ENCODE assay signal across 12 mouse cellular contexts in the genomic region with DNA sequence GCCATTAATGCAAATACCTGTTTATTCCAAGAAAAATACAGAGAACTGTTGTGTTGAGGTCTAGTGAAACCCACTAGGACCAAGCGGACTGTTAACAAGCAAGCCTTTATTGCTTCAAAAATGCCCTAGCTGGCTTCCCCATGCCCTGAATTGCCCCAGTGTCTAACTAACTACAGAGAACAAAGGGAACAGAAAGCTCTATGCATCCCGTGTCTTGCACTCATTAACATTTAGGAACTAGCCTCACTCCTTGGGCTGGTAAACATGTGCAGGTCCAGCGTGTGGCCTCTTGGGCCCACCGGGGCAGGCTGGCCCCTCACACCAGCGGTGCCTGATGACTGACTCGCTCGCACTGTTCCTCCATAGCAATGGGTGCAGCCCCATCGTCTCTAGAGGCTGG. TPM values are rescaled to one million over a fixed set of nuclear protein-coding genes. Genes with fewer than 3 reads are reported as not detected.
DNase-seq lines count a peak whose midpoint lies in the region; ATAC-seq and TF ChIP-seq lines count a peak whose summit lies in the region.
"Had no signal": no experiment of that assay in that cellular context is flagged by ENCODE, and none has a peak within 500 bp of the region (broad histone marks: within the 10 kb centered on the region; RNA-seq: fewer than 3 reads in every experiment).

No protein-coding gene starts in this region.

- H3K36me3 ChIP-seq in forebrain, postnatal 0 days (ENCODE audit: insufficient read depth) = no peaks in the 10 kb centered on the region
- H3K36me3 ChIP-seq in limb, embryonic 12.5 days = no peaks in the 10 kb centered on the region
- H3K36me3 ChIP-seq: liver, embryonic 15.5 days had no signal

- H3K9me3 ChIP-seq in forebrain, postnatal 0 days (ENCODE audit: low read length) = no peaks in the 10 kb centered on the region
- H3K9me3 ChIP-seq in limb, embryonic 12.5 days = no peaks in the 10 kb centered on the region
- H3K9me3 ChIP-seq: liver, embryonic 15.5 days had no signal

- no peak overlapping the region for H3K9ac ChIP-seq in forebrain, postnatal 0 days
- H3K9ac ChIP-seq in limb, embryonic 12.5 days (replicated peaks) = no peak overlapping the region
- H3K9ac ChIP-seq: liver, embryonic 15.5 days had no signal

- DNase-seq in cerebellum, adult 11-12 months = peak; percentile 9
- peak; percentile 39 to 45 for DNase-seq in left cerebral cortex, adult 9 months (ENCODE audit: low spot score in 2 of 2)
- no peak for DNase-seq in left cerebral cortex, postnatal 4 days
- no peak for DNase-seq in forebrain, postnatal 0 days
- no peak for DNase-seq in urinary bladder, postnatal 36 days (ENCODE audit: low spot score in 2 of 2)
- DNase-seq in c-Kit-positive CD71-positive TER-119-positive erythroid progenitor cells, embryonic 14.5 days (ENCODE audit: low spot score) = no peak
- DNase-seq: cerebellum, postnatal 14 days; gastrocnemius, postnatal 14 days had no signal

- WGBS in forebrain, postnatal 0 days = 23% methylated on average over 8 of the region's 8 CpGs
- WGBS in limb, embryonic 12.5 days = 51% methylated on average over 8 of the region's 8 CpGs

- no peak overlapping the region for H3K27ac ChIP-seq in forebrain, postnatal 0 days (ENCODE audit: low read depth, low read length)
- H3K27ac ChIP-seq in limb, embryonic 12.5 days = peak overlapping the region; percentile 86
- H3K27ac ChIP-seq: liver, embryonic 15.5 days had no signal

- H3K4me1 ChIP-seq in forebrain, postnatal 0 days (ENCODE audit: insufficient read depth) = no peaks in the 10 kb centered on the region
- H3K4me1 ChIP-seq in limb, embryonic 12.5 days (replicated peaks) = peaks cover 15% of the 10 kb centered on the region; the same call in 1 of the 2 replicates
- H3K4me1 ChIP-seq: liver, embryonic 15.5 days had no signal

- no peak overlapping the region for H3K4me2 ChIP-seq in forebrain, postnatal 0 days (ENCODE audit: low read depth)
- no peak overlapping the region for H3K4me2 ChIP-seq in limb, embryonic 12.5 days
- H3K4me2 ChIP-seq: liver, embryonic 15.5 days had no signal

- H3K4me3 ChIP-seq in forebrain, postnatal 0 days (ENCODE audit: low read depth, low read length) = no peak overlapping the region
- H3K4me3 ChIP-seq in limb, embryonic 12.5 days (replicated peaks) = no peak overlapping the region
- H3K4me3 ChIP-seq: liver, embryonic 15.5 days had no signal

- no peak; the same call in 1 of the 2 replicates for ATAC-seq in cerebellum, adult (ENCODE audit: insufficient number of reproducible peaks, low FRiP score, low TSS enrichment)
- peak; percentile 86 for ATAC-seq in forebrain, postnatal 0 days
- ATAC-seq in limb, embryonic 12.5 days (ENCODE audit: insufficient number of reproducible peaks, insufficient read depth, low FRiP score, low TSS enrichment, low read depth) = peak; percentile 49; the same call in 1 of the 2 replicates

- H3K27me3 ChIP-seq in forebrain, postnatal 0 days (ENCODE audit: insufficient read depth, low read length) = no peaks in the 10 kb centered on the region
- no peaks in the 10 kb centered on the region for H3K27me3 ChIP-seq in limb, embryonic 12.5 days
- H3K27me3 ChIP-seq: liver, embryonic 15.5 days had no signal

- intact Hi-C loops in left cerebral cortex, postnatal 4 days (cut with DNase I) = no loop called here

- TF ChIP-seq CTCF in forebrain, postnatal 0 days (IDR thresholded peaks at IDR 0.05; ENCODE audit: low read depth) = no peak

RNA-seq across cellular contexts. Expression of a gene that starts 49.1 kb away (rescaled TPM):
- total RNA-seq in left cerebral cortex, postnatal 4 days (2021) = not detected
- not detected in 2 replicates for total RNA-seq in forebrain, postnatal 0 days (2014; rRNA removed)
- polyA plus RNA-seq in forebrain, postnatal 0 days (2015; fragmentation: Nextera tagmentation; extraction: Ambion mirVana) = not detected in 2 replicates
- polyA plus RNA-seq in limb, embryonic 12.5 days (2016; fragmentation: Nextera tagmentation; extraction: Ambion mirVana) = not detected in 2 replicates
- polyA plus RNA-seq: heart, postnatal 0 days; liver, embryonic 15.5 days had no signal

Comparison
In these comparisons a context has a peak if more than half of its experiments do, and no peak if none do; other contexts are left out.
1. DNase-seq: peak in cerebellum, adult 11-12 months (single experiment) and left cerebral cortex, adult 9 months (2 of 2); none in left cerebral cortex, postnatal 4 days (single experiment), forebrain, postnatal 0 days (single experiment), urinary bladder, postnatal 36 days (0 of 2) and c-Kit-positive CD71-positive TER-119-positive erythroid progenitor cells, embryonic 14.5 days (single experiment).